Mouse (Mus musculus) hindbrain, embryonic 16.5 days (tissue): Measurements from ENCODE around the gene Gpr156. TPM values are rescaled to one million over a fixed set of nuclear protein-coding genes. Genes with fewer than 3 reads are reported as not detected.

Experiments used
- ATAC-seq: fragments of 200-750 bp; cut with Nextera tagmentation; 2 replicates; pipeline ENCODE4 v1.8.0; 2017; ENCODE audit warnings: moderate TSS enrichment, moderate library complexity
- H3K27ac ChIP-seq: fragments of 300-500 bp; sonication (generic); 2 replicates; pipeline ENCODE4 v1.5.1; 2014; ENCODE audit warnings: low read depth, mild to moderate bottlenecking, control low read depth, low read length, moderate library complexity
- H3K27me3 ChIP-seq: fragments of 300-500 bp; sonication (generic); replicated peaks from 2 replicates; pipeline ENCODE4 v1.6.1; 2014; ENCODE audit warnings: low read length; ENCODE audit not compliant: control insufficient read depth, insufficient read depth
- H3K36me3 ChIP-seq: fragments of 300-500 bp; sonication (generic); 2 replicates; pipeline ENCODE4 v1.6.1; 2014; ENCODE audit warnings: mild to moderate bottlenecking, low read length, moderate library complexity, mixed read lengths; ENCODE audit not compliant: control insufficient read depth, insufficient read depth
- H3K4me1 ChIP-seq: fragments of 300-500 bp; sonication (generic); 2 replicates; pipeline ENCODE4 v1.6.1; 2014; ENCODE audit warnings: low read depth, low read length; ENCODE audit not compliant: control insufficient read depth, insufficient read depth
- H3K4me2 ChIP-seq: fragments of 300-500 bp; sonication (generic); 2 replicates; pipeline ENCODE4 v1.6.1; 2014; ENCODE audit warnings: mild to moderate bottlenecking, low read length, control low read depth, moderate library complexity
- H3K4me3 ChIP-seq: fragments of 300-500 bp; sonication (generic); 2 replicates; pipeline ENCODE4 v1.5.1; 2014; ENCODE audit warnings: mild to moderate bottlenecking, low read length, control low read depth, moderate library complexity
- H3K9ac ChIP-seq: fragments of 300-500 bp; sonication (generic); 2 replicates; pipeline ENCODE4 v1.6.1; 2014; ENCODE audit warnings: low read depth, mild to moderate bottlenecking, control low read depth, low read length, moderate library complexity
- H3K9me3 ChIP-seq: fragments of 300-500 bp; sonication (generic); 2 replicates; pipeline ENCODE4 v1.6.1; 2014; ENCODE audit warnings: mild to moderate bottlenecking, low read length, moderate library complexity; ENCODE audit not compliant: control insufficient read depth
- WGBS: fragments of 180-500 bp; shearing (Covaris S2); extraction: QIAGEN DNeasy Blood & Tissue Kit; methylation state at CpG from one replicate; pipeline ENCODE4 v1.1.7; 2014; 5-methylcytosine and 5-hydroxymethylcytosine counted together
- polyA plus RNA-seq: library from polyadenylated mRNA; unstranded; fragments of >200 nt; fragmentation: Nextera tagmentation; extraction: Ambion mirVana; gene quantifications from 2 replicates; pipeline ENCODE4 v1.2.1, GENCODE M21; 2015

Gene Gpr156
- polyA plus RNA-seq, 1 experiment from 2014 or later: 3.2 TPM

DNA sequence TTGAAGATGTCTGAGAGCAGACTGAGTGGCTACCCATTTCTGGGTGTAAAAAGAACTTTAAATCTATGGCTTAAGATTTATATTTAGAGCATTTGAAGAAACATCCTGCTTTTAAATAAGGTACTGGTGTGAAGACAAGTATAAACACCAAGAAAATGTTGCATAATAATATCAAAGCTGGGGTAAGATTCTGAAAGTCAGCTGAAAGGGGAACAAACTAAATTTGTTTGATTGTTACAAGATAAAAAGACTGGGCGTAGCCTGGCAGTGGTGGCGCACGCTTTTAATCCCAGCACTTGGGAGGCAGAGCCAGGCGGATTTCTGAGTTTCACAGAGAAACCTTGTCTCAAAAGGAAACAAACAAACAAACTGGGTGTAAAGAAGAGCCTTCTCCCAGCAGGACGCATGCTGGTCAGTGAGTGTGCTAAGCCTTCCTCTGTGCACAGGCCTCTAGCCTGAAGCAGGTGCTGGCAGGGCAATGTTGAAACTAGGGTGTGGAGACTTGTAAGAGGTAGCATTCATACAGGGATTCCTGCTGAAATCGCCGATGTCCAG is 37.3 kb upstream of the Gpr156 start:
- WGBS: 88% methylated on average over 7 of the region's 7 CpGs
- H3K4me2 ChIP-seq: no peak overlapping the region
- H3K36me3 ChIP-seq: peaks cover 21% of the 10 kb centered on the region
- H3K27me3 ChIP-seq: no peaks in the 10 kb centered on the region
- no peak overlapping the region for H3K4me3 ChIP-seq
- H3K4me1 ChIP-seq: peaks cover 4% of the 10 kb centered on the region
- no peak for ATAC-seq
- H3K9ac ChIP-seq: no peak overlapping the region
- H3K27ac ChIP-seq: no peak overlapping the region
- no peaks in the 10 kb centered on the region for H3K9me3 ChIP-seq

DNA sequence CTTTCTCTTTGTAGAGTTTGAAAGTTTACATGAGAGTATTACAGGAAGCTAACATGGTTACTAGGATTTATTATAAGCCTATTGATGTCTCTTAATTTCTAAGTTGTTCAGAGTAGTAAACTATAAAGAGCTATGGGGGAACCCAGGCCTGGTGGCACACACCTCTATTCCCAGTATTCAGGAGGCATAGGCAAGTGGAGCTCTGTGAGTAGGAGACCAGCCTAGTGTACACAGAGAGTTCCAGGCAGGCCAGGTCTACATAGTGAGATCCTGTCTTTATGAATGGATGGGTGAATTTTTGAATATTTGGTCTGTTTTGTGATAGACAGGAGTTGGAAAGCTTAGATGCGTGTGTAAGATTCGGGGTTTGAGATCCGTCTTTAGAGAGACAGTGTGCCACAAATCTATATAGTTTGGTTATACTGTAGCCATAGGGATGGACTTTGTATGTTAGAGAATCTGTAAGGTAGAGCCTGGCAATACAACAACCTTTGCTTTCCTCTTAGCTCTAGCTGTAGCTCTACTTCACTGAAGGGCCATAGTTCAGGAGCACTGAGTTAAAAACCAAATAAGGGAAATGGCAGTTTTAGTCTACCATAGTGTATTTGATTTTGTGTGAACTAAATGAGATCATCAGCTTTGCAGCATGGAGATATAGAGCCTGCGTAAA is 36.4 kb upstream of the Gpr156 start:
- ATAC-seq: no peak
- H3K36me3 ChIP-seq: peaks cover 21% of the 10 kb centered on the region
- H3K9me3 ChIP-seq: no peaks in the 10 kb centered on the region
- H3K4me3 ChIP-seq: no peak overlapping the region
- H3K9ac ChIP-seq: no peak overlapping the region
- no peak overlapping the region for H3K27ac ChIP-seq
- no peak overlapping the region for H3K4me2 ChIP-seq
- no peaks in the 10 kb centered on the region for H3K27me3 ChIP-seq
- 97% methylated on average over 4 of the region's 4 CpGs for WGBS
- H3K4me1 ChIP-seq: peaks cover 4% of the 10 kb centered on the region

DNA sequence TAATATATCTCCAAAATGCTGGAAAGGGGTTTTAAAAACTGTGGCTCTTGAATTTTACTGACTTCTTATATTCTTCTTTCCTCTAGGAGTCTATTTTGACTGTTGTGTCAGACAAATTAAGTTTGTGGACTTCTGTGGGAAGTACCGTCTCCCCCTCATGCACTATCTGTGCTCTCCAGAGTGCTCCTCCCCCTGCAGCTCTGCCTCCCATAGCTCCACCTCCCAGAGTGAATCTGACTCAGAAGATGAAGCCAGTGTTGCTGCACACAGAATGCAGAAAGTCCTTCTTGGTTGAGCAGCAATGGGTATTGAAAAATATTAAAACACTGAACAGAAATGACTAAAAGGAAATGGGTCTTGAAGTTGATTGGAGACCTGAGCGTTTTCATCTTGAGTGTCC is 35.1 kb upstream of the Gpr156 start:
- 90% methylated on average over 2 of the region's 2 CpGs for WGBS
- no peak for ATAC-seq
- no peak overlapping the region for H3K4me2 ChIP-seq
- H3K9me3 ChIP-seq: no peaks in the 10 kb centered on the region
- H3K36me3 ChIP-seq: peaks cover 21% of the 10 kb centered on the region
- no peaks in the 10 kb centered on the region for H3K27me3 ChIP-seq
- H3K4me1 ChIP-seq: peaks cover 4% of the 10 kb centered on the region
- H3K27ac ChIP-seq: no peak overlapping the region
- no peak overlapping the region for H3K4me3 ChIP-seq
- H3K9ac ChIP-seq: no peak overlapping the region

DNA sequence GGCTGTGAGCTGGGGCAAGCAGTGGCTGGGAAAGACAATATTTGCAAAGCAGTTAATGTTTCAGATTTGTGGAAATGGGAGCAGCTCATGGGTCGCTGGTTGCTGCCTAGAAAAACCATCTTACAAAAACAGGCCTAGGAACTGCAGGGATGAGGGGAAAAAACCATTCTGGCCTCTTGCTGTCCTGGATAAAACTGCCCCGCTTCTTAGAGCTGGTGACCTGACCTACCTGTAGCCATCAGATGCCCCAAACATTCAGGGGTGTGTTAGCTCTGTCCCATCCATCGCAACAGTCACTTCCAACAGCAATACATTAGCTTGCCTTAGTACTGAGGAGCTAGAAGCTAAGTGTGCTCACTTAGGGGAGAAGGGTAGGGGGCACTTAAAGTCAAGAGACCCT is 27.3 kb upstream of the Gpr156 start:
- H3K9ac ChIP-seq: no peak overlapping the region
- no peaks in the 10 kb centered on the region for H3K27me3 ChIP-seq
- no peaks in the 10 kb centered on the region for H3K4me1 ChIP-seq
- no peaks in the 10 kb centered on the region for H3K9me3 ChIP-seq
- H3K36me3 ChIP-seq: no peaks in the 10 kb centered on the region
- WGBS: 92% methylated on average over 3 of the region's 3 CpGs
- no peak overlapping the region for H3K27ac ChIP-seq
- no peak overlapping the region for H3K4me3 ChIP-seq
- no peak overlapping the region for H3K4me2 ChIP-seq
- no peak for ATAC-seq

DNA sequence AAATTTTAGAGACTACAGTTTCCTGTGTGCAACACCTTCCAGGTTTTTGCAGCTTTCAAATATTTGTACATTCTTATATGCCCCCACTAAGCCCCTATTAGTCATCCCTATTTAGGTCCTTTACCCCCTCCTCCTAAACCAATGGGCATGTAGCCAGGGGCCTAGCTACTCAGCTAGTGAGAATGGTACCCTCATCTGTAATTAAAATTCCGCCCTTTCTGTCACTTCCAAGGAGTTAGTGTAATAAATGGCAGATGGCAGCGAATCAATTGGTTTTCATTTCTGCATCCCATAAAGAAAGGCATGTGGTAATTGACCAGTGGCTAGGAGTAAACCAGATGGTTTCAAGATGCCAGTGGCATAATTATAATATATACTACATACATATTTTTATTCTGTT is 23.6 kb upstream of the Gpr156 start:
- no peak overlapping the region for H3K4me3 ChIP-seq
- 28% methylated on average over 2 of the region's 2 CpGs for WGBS
- H3K9ac ChIP-seq: no peak overlapping the region
- no peaks in the 10 kb centered on the region for H3K4me1 ChIP-seq
- H3K4me2 ChIP-seq: no peak overlapping the region
- H3K9me3 ChIP-seq: no peaks in the 10 kb centered on the region
- no peaks in the 10 kb centered on the region for H3K36me3 ChIP-seq
- no peak overlapping the region for H3K27ac ChIP-seq
- ATAC-seq: no peak
- no peaks in the 10 kb centered on the region for H3K27me3 ChIP-seq

DNA sequence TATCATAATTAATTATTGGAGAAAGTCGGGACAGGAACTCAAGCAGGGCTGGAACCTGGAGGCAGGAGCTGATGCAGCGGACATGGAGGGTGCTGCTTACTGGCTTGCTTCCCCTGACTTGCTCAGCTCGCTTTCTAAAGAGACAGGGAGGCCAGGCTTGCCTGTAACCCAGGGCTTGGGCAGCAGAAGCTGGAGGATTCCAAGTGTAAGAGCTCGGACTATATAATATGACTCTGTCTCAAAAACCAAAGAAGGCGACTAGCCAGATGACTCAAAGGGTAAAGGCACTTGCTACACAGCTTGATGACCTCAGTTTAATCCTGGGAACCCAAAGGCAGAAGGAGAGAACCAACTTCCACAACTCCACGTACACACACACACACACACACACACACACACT is 22.9 kb upstream of the Gpr156 start:
- Histone ChIP-seq H3K9ac (no peak overlapping the region), H3K4me2 (no peak overlapping the region), H3K9me3 (no peaks in the 10 kb centered on the region), H3K27ac (no peak overlapping the region), H3K27me3 (no peaks in the 10 kb centered on the region), H3K36me3 (no peaks in the 10 kb centered on the region), H3K4me1 (no peaks in the 10 kb centered on the region), H3K4me3 (no peak overlapping the region)
- 63% methylated on average over 6 of the region's 6 CpGs for WGBS
- no peak for ATAC-seq

DNA sequence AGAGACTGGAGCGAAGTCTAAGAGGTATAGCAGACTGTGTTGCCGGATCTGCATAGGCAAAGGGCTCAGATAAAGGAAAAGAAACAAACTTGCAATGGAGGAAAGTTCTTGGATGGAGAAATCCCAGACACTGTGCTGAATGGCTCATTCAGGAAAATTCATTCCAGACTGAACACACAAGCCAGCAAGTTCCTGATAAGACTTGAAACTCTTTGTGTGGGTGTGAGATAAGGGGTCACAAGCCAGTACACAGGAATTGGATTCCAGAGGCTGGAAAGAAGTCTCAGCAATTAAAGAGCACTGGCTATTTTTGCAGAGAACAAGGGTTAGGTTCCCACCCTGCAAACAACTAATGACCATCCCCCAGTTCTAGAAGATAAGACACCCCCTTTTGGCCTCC is 22.4 kb upstream of the Gpr156 start:
- Histone ChIP-seq H3K4me3 (no peak overlapping the region), H3K27me3 (no peaks in the 10 kb centered on the region), H3K4me2 (no peak overlapping the region), H3K27ac (no peak overlapping the region), H3K9me3 (no peaks in the 10 kb centered on the region), H3K36me3 (no peaks in the 10 kb centered on the region), H3K9ac (no peak overlapping the region), H3K4me1 (no peaks in the 10 kb centered on the region)
- WGBS: 94% methylated on average over 2 of the region's 2 CpGs
- ATAC-seq: no peak

DNA sequence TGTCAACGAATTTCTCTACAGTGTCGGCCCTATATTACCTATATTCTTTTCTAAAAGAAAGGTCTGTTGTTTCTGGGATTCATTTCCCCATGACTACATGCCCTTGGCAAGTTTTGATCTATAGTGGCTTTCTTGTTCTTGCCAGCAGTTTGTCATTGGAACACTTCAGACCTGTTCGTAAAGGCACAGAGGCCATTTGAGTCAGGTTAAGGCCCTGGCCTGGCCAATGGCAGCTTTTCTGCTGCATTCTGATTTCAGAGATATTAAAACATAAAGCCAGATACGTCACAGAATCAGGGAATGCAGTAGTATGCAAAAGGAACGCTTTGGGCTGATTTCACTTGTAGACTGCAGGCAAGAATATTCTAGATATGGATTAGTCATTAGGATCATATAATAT is 17.5 kb upstream of the Gpr156 start:
- no peak overlapping the region for H3K4me2 ChIP-seq

DNA sequence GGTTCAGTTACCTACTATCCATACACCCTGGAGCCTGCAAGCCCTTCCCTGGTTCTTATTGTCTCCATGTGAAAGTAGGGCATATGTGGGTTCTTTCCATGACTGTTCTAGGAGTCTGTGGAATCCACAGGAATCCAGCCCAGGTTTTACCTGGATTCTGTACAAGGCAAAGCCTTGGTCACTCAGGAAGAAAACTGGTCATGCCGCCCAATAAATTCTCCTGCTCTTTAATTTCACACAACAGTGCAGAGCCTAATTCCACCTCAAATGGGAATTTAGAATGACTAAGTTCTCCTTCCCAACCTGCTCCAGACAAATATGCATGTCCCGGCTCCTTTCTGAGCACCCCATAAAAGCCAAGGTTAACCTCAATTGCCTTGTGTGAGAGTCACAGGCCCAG is 16.9 kb upstream of the Gpr156 start:
- H3K27me3 ChIP-seq: no peaks in the 10 kb centered on the region
- 35% methylated on average over 2 of the region's 2 CpGs for WGBS
- no peak overlapping the region for H3K27ac ChIP-seq
- no peak overlapping the region for H3K4me3 ChIP-seq
- H3K9ac ChIP-seq: no peak overlapping the region
- H3K4me1 ChIP-seq: no peaks in the 10 kb centered on the region
- peak; percentile 34; the same call in 1 of the 2 replicates for ATAC-seq
- no peak overlapping the region for H3K4me2 ChIP-seq
- H3K9me3 ChIP-seq: peaks cover 2% of the 10 kb centered on the region; the same call in 1 of the 2 replicates
- H3K36me3 ChIP-seq: no peaks in the 10 kb centered on the region

More for the DNA sequence above, 17.5 kb upstream of the Gpr156 start:
- Histone ChIP-seq H3K36me3 (no peaks in the 10 kb centered on the region), H3K9ac (no peak overlapping the region), H3K27me3 (no peaks in the 10 kb centered on the region), H3K9me3 (no peaks in the 10 kb centered on the region), H3K27ac (no peak overlapping the region), H3K4me3 (no peak overlapping the region), H3K4me1 (no peaks in the 10 kb centered on the region)
- 83% methylated on average over 5 of the region's 5 CpGs for WGBS
- no peak for ATAC-seq
